Mouse (Mus musculus) liver, embryonic 16.5 days (tissue): ENCODE data around the gene Spata13. TPM values are rescaled to one million over a fixed set of nuclear protein-coding genes. Genes with fewer than 3 reads are reported as not detected.

Experiments used
- ATAC-seq: fragments of 200-750 bp; cut with Nextera tagmentation; 2 replicates; pipeline ENCODE4 v1.8.0; 2017; ENCODE audit warnings: low read depth, mild to moderate bottlenecking, moderate number of reproducible peaks, moderate library complexity
- H3K27ac ChIP-seq: fragments of 300-500 bp; sonication (generic); 2 replicates; pipeline ENCODE4 v1.5.1; 2014; ENCODE audit warnings: mild to moderate bottlenecking, low read length
- H3K27me3 ChIP-seq: fragments of 300-500 bp; sonication (generic); 2 replicates; pipeline ENCODE4 v1.6.1; 2014; ENCODE audit warnings: low read depth, low read length, mixed read lengths; ENCODE audit not compliant: control insufficient read depth, insufficient read depth
- H3K36me3 ChIP-seq: fragments of 300-500 bp; sonication (generic); 2 replicates; pipeline ENCODE4 v1.6.1; 2014; ENCODE audit warnings: mild to moderate bottlenecking; ENCODE audit not compliant: control insufficient read depth, insufficient read depth
- H3K4me1 ChIP-seq: fragments of 300-500 bp; sonication (generic); 2 replicates; pipeline ENCODE4 v1.6.1; 2014; ENCODE audit warnings: low read depth, low read length, mixed read lengths; ENCODE audit not compliant: control insufficient read depth
- H3K4me2 ChIP-seq: fragments of 300-500 bp; sonication (generic); 2 replicates; pipeline ENCODE4 v1.6.1; 2014; ENCODE audit warnings: low read depth, low read length, mixed read lengths
- H3K4me3 ChIP-seq: fragments of 300-500 bp; sonication (generic); 2 replicates; pipeline ENCODE4 v1.5.1; 2014; ENCODE audit warnings: low read depth, mild to moderate bottlenecking, low read length
- H3K9ac ChIP-seq: fragments of 300-500 bp; sonication (generic); 2 replicates; pipeline ENCODE4 v1.6.1; 2014; ENCODE audit warnings: low read depth, low read length
- H3K9me3 ChIP-seq: fragments of 300-500 bp; sonication (generic); replicated peaks from 2 replicates; pipeline ENCODE4 v1.6.1; 2016; ENCODE audit warnings: low read length; ENCODE audit not compliant: control insufficient read depth
- WGBS: fragments of 180-500 bp; shearing (Covaris S2); extraction: QIAGEN DNeasy Blood & Tissue Kit; methylation state at CpG from one replicate; pipeline ENCODE4 v1.1.7; 2014; ENCODE audit not compliant: insufficient replicate concordance; 5-methylcytosine and 5-hydroxymethylcytosine counted together
- polyA plus RNA-seq: library from polyadenylated mRNA; unstranded; fragments of >200 nt; fragmentation: Nextera tagmentation; extraction: Ambion mirVana; gene quantifications from 2 replicates; pipeline ENCODE4 v1.2.1, GENCODE M21; 2015

Spata13 gene
- polyA plus RNA-seq, 1 experiment from 2014 or later: 21.5 TPM

DNA sequence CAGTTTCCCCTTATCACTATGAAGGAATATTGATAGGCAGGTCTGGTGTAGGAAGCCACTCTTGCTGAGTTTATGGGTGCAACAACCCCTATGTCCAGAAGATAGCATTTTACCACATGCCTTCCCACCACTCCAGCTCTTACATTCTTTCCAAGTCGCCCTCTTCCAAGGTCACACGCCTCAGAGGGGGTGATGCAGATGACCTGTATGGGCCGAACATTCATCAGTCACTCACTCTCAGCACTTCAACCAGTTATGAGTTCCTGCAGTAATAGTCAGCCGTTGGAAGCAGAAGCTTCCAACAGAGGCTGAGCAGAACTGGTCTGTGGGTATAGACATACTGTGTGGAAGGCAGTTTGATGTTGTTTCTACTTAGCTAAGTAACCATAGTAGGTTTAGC is 177.7 kb downstream of the Spata13 start:
- Histone ChIP-seq H3K9me3 (no peaks in the 10 kb centered on the region), H3K27me3 (no peaks in the 10 kb centered on the region), H3K9ac (no peak overlapping the region), H3K4me1 (no peaks in the 10 kb centered on the region), H3K27ac (no peak overlapping the region), H3K4me3 (no peak overlapping the region), H3K36me3 (no peaks in the 10 kb centered on the region), H3K4me2 (no peak overlapping the region)
- ATAC-seq: no peak
- 68% methylated on average over 4 of the region's 4 CpGs for WGBS

Other genes with a start within 250 kb of the Spata13 start
- gene C1qtnf9, start 134.1 kb downstream of the Spata13 start, polyA plus RNA-seq: 0.14 and 0.42 TPM in 2 replicates
- 9.3 and 9.8 TPM in 2 replicates for gene Mipep, start 150.6 kb downstream of the Spata13 start, polyA plus RNA-seq